Mouse (Mus musculus) thymus, postnatal 14 days (tissue): Measurements from ENCODE around the gene Crnkl1.

Experiments
- DNase-seq: peaks from one replicate; pipeline ENCODE4 v3.0.0; 2021

The Crnkl1 gene

GRCm38 (mm10) chr2:145934339-145935231, at the start of gene Crnkl1, which contains the start of gene Cfap61:
Crnkl1 (minus strand) TSS chr2:145935014.
Cfap61 (plus strand) TSS chr2:145934784.
- DNase-seq, result peak; percentile 92

GRCm38 (mm10) chr2:145982317-145983045, 47.7 kb upstream of the Crnkl1 start:
- DNase-seq, result no peak

DNA sequence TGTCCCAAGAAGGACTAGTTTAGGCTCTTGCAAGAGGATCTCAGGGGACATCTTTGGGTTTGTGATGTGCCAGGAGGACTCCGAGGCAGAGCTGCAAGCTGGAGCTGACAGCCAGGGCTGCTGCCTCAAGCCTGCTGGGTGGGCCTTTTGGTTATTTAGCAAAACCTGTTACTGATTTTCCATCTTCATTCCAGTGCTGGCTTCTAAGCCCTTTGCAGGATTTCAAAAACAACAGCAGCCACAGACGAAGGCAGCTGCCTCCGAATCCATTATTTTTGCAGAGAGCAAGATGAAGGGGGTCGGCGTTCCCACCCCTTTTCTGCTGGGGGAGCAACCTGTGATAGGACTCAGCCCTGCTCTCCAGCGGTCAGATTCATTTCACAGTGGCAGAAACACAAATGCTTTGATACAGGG, 46.9 kb upstream of the Crnkl1 start:
- no peak for DNase-seq

GRCm38 (mm10) chr2:145980881-145981280, 46.1 kb upstream of the Crnkl1 start:
- DNase-seq, result no peak

- no peak for DNase-seq
These were observed 44.8 kb upstream of the Crnkl1 start for GRCm38 (mm10) chr2:145979616-145980015.

DNA sequence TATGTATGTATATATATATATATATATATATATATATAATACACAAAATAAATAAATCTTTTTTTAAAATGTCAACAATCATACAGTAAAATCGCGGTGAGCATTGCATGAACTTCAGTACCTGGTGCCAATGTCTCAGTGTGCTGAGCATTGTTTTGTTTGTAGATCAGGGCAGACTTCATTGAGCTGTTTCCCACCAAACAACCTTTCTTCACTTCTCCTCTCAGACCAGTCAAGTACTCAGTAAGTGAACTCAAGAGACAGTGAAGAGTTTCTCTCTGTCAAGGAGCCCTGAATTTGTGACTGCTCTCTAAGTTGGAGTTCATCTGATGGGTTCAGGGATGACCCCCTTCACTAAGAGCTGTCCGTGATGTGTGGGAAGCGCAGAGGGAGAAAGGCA, 37.8 kb upstream of the Crnkl1 start:
- DNase-seq, result no peak

- DNase-seq, result no peak
These were observed 36.6 kb upstream of the Crnkl1 start for GRCm38 (mm10) chr2:145971237-145972010.

GRCm38 (mm10) chr2:145970751-145971150, 35.9 kb upstream of the Crnkl1 start:
- no peak for DNase-seq

DNA sequence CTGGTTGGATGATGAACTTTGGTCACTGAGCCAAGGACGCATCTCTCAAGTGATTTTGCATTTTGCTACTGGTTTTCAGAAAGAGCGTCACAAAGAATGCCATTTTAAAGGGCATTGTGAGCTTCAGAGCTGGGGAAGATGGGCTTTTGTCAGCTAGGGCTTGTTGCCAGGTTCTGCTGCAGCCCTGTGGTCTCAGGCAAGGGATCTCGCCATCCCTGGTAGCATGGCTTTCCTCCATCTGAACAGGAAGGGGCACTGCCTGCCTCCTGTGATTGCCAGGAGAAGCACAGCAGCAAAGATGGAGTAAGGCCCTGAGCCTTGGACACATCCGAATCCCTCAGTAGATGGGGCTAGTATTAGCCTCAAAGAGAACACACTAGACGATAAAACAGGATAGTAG, 27.0 kb upstream of the Crnkl1 start:
- no peak for DNase-seq

- no peak for DNase-seq
These were observed 23.7 kb upstream of the Crnkl1 start for GRCm38 (mm10) chr2:145958551-145958950.

DNA sequence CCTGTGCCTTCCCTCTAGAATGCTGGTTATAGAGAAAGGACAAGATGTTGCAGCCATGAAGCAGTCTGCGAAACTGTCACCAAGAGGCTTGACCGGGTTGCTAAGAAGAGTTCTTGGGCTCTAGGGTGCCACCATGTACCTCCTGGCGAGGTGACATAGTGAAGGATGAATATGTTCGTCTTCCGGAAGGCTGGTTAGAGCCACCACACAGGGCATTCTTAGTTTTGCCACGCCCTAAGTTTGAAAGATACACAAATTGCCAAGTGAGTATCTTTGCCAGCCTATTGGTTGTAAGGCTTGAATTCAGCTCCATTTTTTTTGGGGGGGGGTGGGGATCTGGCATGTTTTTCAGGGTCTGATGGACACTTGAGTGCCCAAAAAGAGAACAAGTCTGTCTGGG, 23.3 kb upstream of the Crnkl1 start:
- DNase-seq, result no peak

DNA sequence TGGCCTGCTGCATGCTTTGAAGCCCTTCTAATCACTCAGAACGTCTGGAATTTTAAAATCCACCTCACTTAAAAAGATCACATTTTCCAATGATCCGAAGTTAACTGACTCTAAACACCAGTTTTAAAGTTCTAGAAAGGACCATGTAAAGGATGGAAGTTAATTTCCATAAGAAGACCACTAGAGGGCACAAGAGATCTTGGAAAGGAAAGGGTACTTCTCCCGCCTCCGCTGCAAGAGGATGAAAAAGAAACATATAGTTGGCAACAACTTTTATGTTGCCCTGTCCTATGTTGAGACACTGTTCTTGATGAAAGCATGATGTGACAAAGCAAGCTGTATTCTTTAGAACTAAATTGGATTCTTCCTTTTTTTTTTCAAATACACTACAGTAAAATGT, 22.6 kb upstream of the Crnkl1 start:
- peak; percentile 11 for DNase-seq

GRCm38 (mm10) chr2:145956318-145956717, 21.5 kb upstream of the Crnkl1 start:
- no peak for DNase-seq

GRCm38 (mm10) chr2:145955844-145956243, 21.0 kb upstream of the Crnkl1 start:
- DNase-seq, result no peak

- DNase-seq, result no peak
These were observed 17.9 kb upstream of the Crnkl1 start for GRCm38 (mm10) chr2:145952726-145953125.

GRCm38 (mm10) chr2:145950239-145950638, 15.4 kb upstream of the Crnkl1 start:
- no peak for DNase-seq

DNA sequence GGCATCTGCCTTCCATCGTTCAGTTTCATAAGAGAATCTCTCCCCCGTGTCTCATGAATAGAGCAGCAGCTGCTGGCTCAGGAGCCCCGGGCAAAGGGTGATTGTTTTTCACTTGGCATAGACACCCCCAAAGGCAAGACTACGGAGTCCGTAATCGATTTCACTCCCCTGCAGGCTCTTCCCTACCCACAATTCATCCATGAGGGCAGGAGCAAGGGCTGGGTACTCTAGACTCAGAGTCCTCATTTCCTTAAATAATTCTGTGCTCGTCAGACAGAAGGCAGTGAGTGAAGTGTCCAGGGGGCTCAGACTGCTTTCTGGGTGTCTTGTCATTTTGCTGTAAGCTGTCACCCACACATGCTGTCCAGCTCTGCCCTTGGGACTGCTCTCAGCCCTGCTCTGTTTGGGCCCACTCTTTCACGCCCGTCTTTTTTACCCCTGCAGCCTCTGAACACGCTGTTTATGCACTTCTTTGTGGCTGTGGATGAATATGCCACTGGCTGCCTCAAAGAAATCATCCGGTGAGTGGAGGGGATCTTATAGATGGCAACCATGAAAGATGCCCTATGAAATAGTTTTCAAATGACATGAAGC, 14.8 kb upstream of the Crnkl1 start:
- DNase-seq, result no peak

DNA sequence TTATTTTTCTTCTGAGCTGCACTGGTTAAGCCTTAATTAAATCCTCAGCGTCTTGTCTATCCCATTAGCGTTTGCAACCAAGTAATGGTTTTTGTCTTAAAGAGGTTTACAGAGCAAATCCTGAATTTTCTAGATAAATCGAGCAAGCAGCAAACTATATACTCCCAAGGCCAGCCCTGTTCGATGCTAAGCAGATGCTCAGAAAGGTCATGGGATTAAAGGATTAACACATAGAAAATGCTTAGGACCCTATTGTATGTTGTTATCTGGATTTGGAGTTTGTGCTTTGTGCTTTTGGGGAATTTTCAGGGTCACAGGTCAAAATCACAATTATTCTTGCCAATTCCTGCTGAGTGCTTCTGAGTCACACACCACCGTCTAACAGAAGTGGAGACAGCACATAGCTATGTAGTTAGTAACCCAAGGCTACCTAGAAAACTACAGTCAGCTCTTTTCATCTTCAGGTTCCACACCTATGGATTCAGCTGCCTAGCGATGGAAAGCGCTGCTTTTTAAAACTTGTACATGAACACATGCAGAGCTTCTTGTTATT, 13.7 kb upstream of the Crnkl1 start:
- DNase-seq, result no peak

DNA sequence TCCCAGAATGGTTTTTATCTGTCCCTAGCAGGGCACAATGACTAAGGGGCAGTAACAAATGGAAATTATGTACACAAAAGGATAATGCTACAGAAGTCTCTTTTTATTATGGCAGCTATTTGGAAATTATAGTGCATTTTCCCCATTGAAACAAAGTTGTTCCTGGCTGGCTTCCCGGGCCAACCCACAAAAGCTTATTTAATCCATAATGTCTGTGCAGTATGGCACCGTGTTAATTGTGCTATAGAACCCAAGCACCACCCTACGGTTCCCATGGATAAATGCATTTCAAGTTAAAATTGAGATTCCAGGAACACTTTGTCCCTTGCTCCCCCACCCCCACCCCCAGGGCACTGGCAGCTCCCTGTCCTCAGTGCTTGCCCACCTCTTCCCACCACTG, 9.5 kb upstream of the Crnkl1 start:
- no peak for DNase-seq

DNA sequence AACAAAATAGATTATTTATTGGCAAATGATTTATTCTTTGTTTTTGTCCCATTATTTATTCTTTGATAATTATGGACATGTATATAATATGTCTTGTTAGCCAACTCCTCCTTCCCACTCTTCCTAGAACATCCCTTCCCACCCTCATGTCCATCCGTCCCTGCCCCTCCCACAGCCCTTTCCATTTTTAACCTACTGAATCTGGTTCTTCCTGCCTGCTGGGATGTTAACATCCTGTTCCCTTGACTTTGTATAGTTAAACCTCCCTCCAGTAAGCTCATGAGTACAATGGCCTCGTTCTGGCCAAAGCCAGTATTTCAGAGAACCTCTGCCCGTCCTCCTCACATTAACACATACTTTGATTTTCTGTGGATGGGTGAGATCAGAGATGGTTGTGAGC, 6.6 kb upstream of the Crnkl1 start:
- DNase-seq, result no peak

DNA sequence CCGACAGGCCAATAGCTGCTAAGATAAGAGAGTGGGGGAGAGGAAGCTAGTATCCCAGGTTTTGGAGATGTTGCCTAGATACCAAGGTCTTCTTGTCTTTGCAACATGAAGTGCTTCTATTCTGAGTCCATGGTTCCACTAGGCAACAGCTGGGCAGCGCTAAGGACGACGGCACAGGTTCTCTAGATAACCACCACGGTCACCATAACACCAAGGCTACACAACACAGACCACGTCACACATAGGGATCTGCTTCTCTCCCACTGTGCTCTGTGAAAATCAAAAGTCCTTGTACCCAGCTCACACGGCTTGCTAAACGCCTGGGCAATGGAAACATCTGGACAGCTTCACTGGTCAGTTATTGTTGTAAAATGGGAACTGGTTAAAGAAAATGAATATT, 2.2 kb upstream of the Crnkl1 start:
- DNase-seq, result no peak

- DNase-seq, result no peak
These were observed 13.7 kb downstream of the Crnkl1 start for GRCm38 (mm10) chr2:145920941-145921650.
